Mouse (Mus musculus) MEL (cell line): ENCODE data around the gene Mtpn. TPM values are rescaled to one million over a fixed set of nuclear protein-coding genes. Genes with fewer than 3 reads are reported as not detected.

ENCODE experiments used
- DNase-seq: peaks from one replicate; pipeline ENCODE4 v3.0.0; 2011; ENCODE audit warnings: low read depth, low spot score
- H3K27ac ChIP-seq: 2 replicates; pipeline ENCODE4 v1.5.1; 2012; ENCODE audit warnings: low read depth, mild to moderate bottlenecking, control low read depth, low read length, moderate library complexity; ENCODE audit not compliant: control insufficient read depth
- H3K27me3 ChIP-seq, 2 experiments: fragments of 150-350 bp in 1 of 2; sonication (generic) in 1 of 2; 2 replicates each; pipeline ENCODE4 v1.6.1; 2012; ENCODE audit warnings: low read length in 2 of 2, mild to moderate bottlenecking in 2 of 2, improper control_type of control experiment in 1 of 2, moderate library complexity in 1 of 2; ENCODE audit not compliant: insufficient read depth in 2 of 2, control insufficient read depth in 1 of 2
- H3K36me3 ChIP-seq, 2 experiments: 2 replicates each; pipeline ENCODE4 v1.6.1; 2012 to 2014; ENCODE audit warnings: low read length in 2 of 2, improper control_type of control experiment in 1 of 2, inconsistent platforms in 1 of 2, mild to moderate bottlenecking in 1 of 2; ENCODE audit not compliant: insufficient read depth in 2 of 2, control insufficient read depth in 1 of 2
- H3K4me1 ChIP-seq, 2 experiments: fragments of 150-350 bp in 1 of 2; sonication (generic) in 1 of 2; 2 replicates each; pipeline ENCODE4 v1.6.1; 2012; ENCODE audit warnings: low read length in 2 of 2, improper control_type of control experiment in 1 of 2, mild to moderate bottlenecking in 1 of 2; ENCODE audit not compliant: insufficient read depth in 2 of 2, control insufficient read depth in 1 of 2
- H3K4me3 ChIP-seq, 2 experiments: fragments of 150-350 bp in 1 of 2; sonication (generic) in 1 of 2; 2 replicates each; pipeline ENCODE4 v1.5.1; 2012; ENCODE audit warnings: low read depth in 2 of 2, low read length in 2 of 2, mild to moderate bottlenecking in 2 of 2, moderate library complexity in 2 of 2, control low read depth in 1 of 2, improper control_type of control experiment in 1 of 2; ENCODE audit not compliant: control insufficient read depth in 1 of 2, insufficient read depth in 1 of 2
- H3K79me2 ChIP-seq: 2 replicates; pipeline ENCODE4 v1.6.1; 2012; ENCODE audit warnings: mild to moderate bottlenecking, low read length, moderate library complexity; ENCODE audit not compliant: control insufficient read depth, poor library complexity, insufficient read depth
- H3K9ac ChIP-seq: 2 replicates; pipeline ENCODE4 v1.6.1; 2012; ENCODE audit warnings: low read depth, mild to moderate bottlenecking, control low read depth, low read length, moderate library complexity; ENCODE audit not compliant: control insufficient read depth, poor library complexity, severe bottlenecking
- H3K9me3 ChIP-seq: fragments of 150-350 bp; sonication (generic); replicated peaks from 2 replicates; pipeline ENCODE4 v1.6.1; 2012; ENCODE audit warnings: mild to moderate bottlenecking, low read length, improper control_type of control experiment, moderate library complexity; ENCODE audit not compliant: insufficient read depth
- BHLHE40 ChIP-seq: IDR thresholded peaks from 2 replicates; pipeline ENCODE4 v1.6.1; 2012; ENCODE audit warnings: low read depth, mild to moderate bottlenecking, inconsistent platforms, low read length, improper control_type of control experiment, borderline replicate concordance
- CHD1 ChIP-seq: IDR thresholded peaks from 2 replicates; pipeline ENCODE4 v1.6.1; 2012; ENCODE audit warnings: low read depth, mild to moderate bottlenecking, inconsistent platforms, low read length, improper control_type of control experiment
- CHD2 ChIP-seq: IDR thresholded peaks from 2 replicates; pipeline ENCODE4 v1.6.1; 2011; ENCODE audit warnings: low read length, improper control_type of control experiment
- CTCF ChIP-seq, 3 experiments: IDR thresholded peaks in 2 of 3; conservative IDR thresholded peaks in 1 of 3; 2 replicates each; pipeline ENCODE4 v1.5.1; 2011 to 2012; ENCODE audit warnings: low read length in 3 of 3, low read depth in 2 of 3, mild to moderate bottlenecking in 2 of 3, improper control_type of control experiment in 1 of 3, inconsistent platforms in 1 of 3, mixed read lengths in 1 of 3, moderate library complexity in 1 of 3; ENCODE audit not compliant: control insufficient read depth in 1 of 3, insufficient read depth in 1 of 3, poor library complexity in 1 of 3, severe bottlenecking in 1 of 3
- E2F4 ChIP-seq: IDR thresholded peaks from 2 replicates; pipeline ENCODE4 v1.6.1; 2011; ENCODE audit warnings: low read depth, low read length, improper control_type of control experiment, borderline replicate concordance
- ELF1 ChIP-seq: IDR thresholded peaks from 2 replicates; pipeline ENCODE4 v1.6.1; 2014; ENCODE audit warnings: low read depth, mild to moderate bottlenecking, inconsistent platforms, low read length, improper control_type of control experiment, moderate library complexity
- EP300 ChIP-seq, 2 experiments: IDR thresholded peaks; 2 replicates each; pipeline ENCODE4 v1.6.1; 2011; ENCODE audit warnings: improper control_type of control experiment in 2 of 2, low read length in 2 of 2, low read depth in 1 of 2, mild to moderate bottlenecking in 1 of 2
- ETS1 ChIP-seq: IDR thresholded peaks from 2 replicates; pipeline ENCODE4 v1.6.1; 2012; ENCODE audit warnings: low read depth, mild to moderate bottlenecking, inconsistent platforms, low read length, improper control_type of control experiment, moderate library complexity
- GABPA ChIP-seq: IDR thresholded peaks from 2 replicates; pipeline ENCODE4 v1.6.1; 2012; ENCODE audit warnings: low read depth, mild to moderate bottlenecking, inconsistent platforms, low read length, improper control_type of control experiment, moderate library complexity
- HCFC1 ChIP-seq: IDR thresholded peaks from 2 replicates; pipeline ENCODE4 v1.6.1; 2012; ENCODE audit warnings: low read depth, mild to moderate bottlenecking, inconsistent platforms, low read length, improper control_type of control experiment, moderate library complexity
- JUND ChIP-seq: IDR thresholded peaks from 2 replicates; pipeline ENCODE4 v1.6.1; 2011; ENCODE audit warnings: low read depth, mild to moderate bottlenecking, improper control_type of control experiment, low read length
- KAT2A ChIP-seq: conservative IDR thresholded peaks from 2 replicates; pipeline ENCODE4 v1.6.1; 2012; ENCODE audit warnings: low read depth, low read length, improper control_type of control experiment, inconsistent platforms
- MAX ChIP-seq: IDR thresholded peaks from 2 replicates; pipeline ENCODE4 v1.6.1; 2011; ENCODE audit warnings: low read length, improper control_type of control experiment
- MXI1 ChIP-seq: IDR thresholded peaks from 2 replicates; pipeline ENCODE4 v1.6.1; 2011; ENCODE audit warnings: mild to moderate bottlenecking, low read depth, low read length, improper control_type of control experiment
- NELFE ChIP-seq: IDR thresholded peaks from 2 replicates; pipeline ENCODE4 v1.6.1; 2011; ENCODE audit warnings: low read depth, low read length, improper control_type of control experiment
- NRF1 ChIP-seq: IDR thresholded peaks from 2 replicates; pipeline ENCODE4 v1.6.1; 2014; ENCODE audit warnings: low read depth, mild to moderate bottlenecking, inconsistent platforms, low read length, improper control_type of control experiment, moderate library complexity; ENCODE audit not compliant: poor library complexity, insufficient read depth, severe bottlenecking
- RCOR1 ChIP-seq: IDR thresholded peaks from 2 replicates; pipeline ENCODE4 v1.6.1; 2012; ENCODE audit warnings: low read depth, mild to moderate bottlenecking, inconsistent platforms, low read length, improper control_type of control experiment
- SIN3A ChIP-seq: IDR thresholded peaks from 2 replicates; pipeline ENCODE4 v1.6.1; 2012; ENCODE audit warnings: low read length, improper control_type of control experiment, inconsistent platforms
- SMC3 ChIP-seq: IDR thresholded peaks from 2 replicates; pipeline ENCODE4 v1.6.1; 2011; ENCODE audit warnings: low read depth, low read length, improper control_type of control experiment
- TAL1 ChIP-seq: IDR thresholded peaks from 2 replicates; pipeline ENCODE4 v1.6.1; 2012; ENCODE audit warnings: mild to moderate bottlenecking, inconsistent platforms, low read length, moderate library complexity, mixed read lengths
- USF1 ChIP-seq: IDR thresholded peaks from 2 replicates; pipeline ENCODE4 v1.6.1; 2014; ENCODE audit warnings: low read depth, mild to moderate bottlenecking, inconsistent platforms, low read length, improper control_type of control experiment, moderate library complexity
- ZKSCAN1 ChIP-seq: IDR thresholded peaks from 2 replicates; pipeline ENCODE4 v1.6.1; 2012; ENCODE audit warnings: low read depth, mild to moderate bottlenecking, inconsistent platforms, low read length, improper control_type of control experiment, moderate library complexity
- ZNF384 ChIP-seq: IDR thresholded peaks from 2 replicates; pipeline ENCODE4 v1.6.1; 2012; ENCODE audit warnings: low read depth, mild to moderate bottlenecking, inconsistent platforms, low read length, improper control_type of control experiment
- polyA plus RNA-seq, 2 experiments: library from polyadenylated mRNA; stranded (reverse) in 1 of 2; unstranded in 1 of 2; fragments of >175 nt in 1 of 2; fragments of >200 nt in 1 of 2; gene quantifications; 2 replicates each; pipeline versions ENCODE4 v1.2.1 to v1.2.4; 2012; ENCODE audit warnings: low replicate concordance in 2 of 2, low read depth in 1 of 2; ENCODE audit not compliant: insufficient read length in 2 of 2, insufficient read depth in 1 of 2, missing spikeins in 1 of 2
- total RNA-seq: library from RNA; depleted of rRNA; stranded (reverse); fragments of 300-350 nt; gene quantifications from 2 replicates; pipeline ENCODE4 v1.2.3, GENCODE M21; 2012

Mtpn gene
- total and polyA plus RNA-seq, 3 experiments, result 75.2 to 153 (median 85.4) TPM

- no peaks in the 10 kb centered on the region for H3K27me3 ChIP-seq
- no peak for DNase-seq
- TF ChIP-seq NRF1, result no peak
- no peak for TF ChIP-seq E2F4
- no peak for TF ChIP-seq ZKSCAN1
- TF ChIP-seq MXI1, result no peak
- TF ChIP-seq MAX, result no peak
- no peak for TF ChIP-seq SIN3A
- no peak for TF ChIP-seq HCFC1
- TF ChIP-seq ZNF384, result no peak
- no peak for TF ChIP-seq BHLHE40
- TF ChIP-seq CHD1, result no peak
- TF ChIP-seq EP300 (IDR thresholded peaks at IDR 0.05; ENCODE audit: low read depth in 1 of 2, low read length in 2 of 2), result no peak
- no peak overlapping the region for H3K27ac ChIP-seq
- no peaks in the 10 kb centered on the region for H3K9me3 ChIP-seq
- H3K9ac ChIP-seq, result no peak overlapping the region
- H3K4me3 ChIP-seq, result no peak overlapping the region
- H3K36me3 ChIP-seq, result no peaks in the 10 kb centered on the region
- H3K79me2 ChIP-seq, result no peaks in the 10 kb centered on the region
- no peaks in the 10 kb centered on the region for H3K4me1 ChIP-seq
Observed at GRCm38 (mm10) chr6:35499978-35500667, 39.6 kb downstream of the Mtpn start.

GRCm38 (mm10) chr6:35497406-35497805 lies 42.3 kb downstream of the Mtpn start:
- Histone ChIP-seq H3K79me2 (no peaks in the 10 kb centered on the region), H3K9me3 (no peaks in the 10 kb centered on the region), H3K9ac (no peak overlapping the region), H3K27me3 (no peaks in the 10 kb centered on the region), H3K27ac (no peak overlapping the region), H3K36me3 (no peaks in the 10 kb centered on the region), H3K4me1 (no peaks in the 10 kb centered on the region), H3K4me3 (no peak overlapping the region)
- TF ChIP-seq GABPA (no peak), ZKSCAN1 (no peak), JUND (no peak)
- DNase-seq, result no peak

DNA sequence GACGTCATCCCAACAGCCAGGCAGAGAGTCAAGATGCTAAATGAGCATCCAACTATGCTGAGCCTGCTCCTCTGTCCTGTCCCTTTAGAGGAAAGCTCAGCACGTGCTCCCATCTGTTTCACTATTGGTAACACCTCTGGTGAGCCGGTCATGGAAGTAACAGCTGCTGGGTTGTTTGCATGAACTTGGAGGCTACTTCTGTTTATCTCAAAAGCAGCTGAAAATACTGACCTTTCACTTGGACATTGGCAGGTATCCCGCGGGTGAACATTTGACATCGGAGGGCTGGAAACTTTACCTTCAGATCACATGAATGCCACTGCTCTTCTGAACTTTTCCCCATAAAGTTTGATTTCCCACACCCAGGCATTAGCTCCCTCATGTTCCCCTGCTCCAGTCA lies 45.8 kb downstream of the Mtpn start:
- Histone ChIP-seq H3K27ac (no peak overlapping the region), H3K9me3 (no peaks in the 10 kb centered on the region), H3K79me2 (no peaks in the 10 kb centered on the region), H3K4me3 (no peak overlapping the region), H3K36me3 (no peaks in the 10 kb centered on the region), H3K4me1 (no peaks in the 10 kb centered on the region), H3K27me3 (no peaks in the 10 kb centered on the region), H3K9ac (no peak overlapping the region)
- TF ChIP-seq RCOR1 (no peak), ELF1 (no peak), GABPA (no peak), BHLHE40 (no peak), SMC3 (no peak), USF1 (no peak), TAL1 (no peak), E2F4 (no peak), CTCF (IDR thresholded peaks at IDR 0.05 in 2 of 3, conservative IDR thresholded peaks at IDR 0.05 in 1 of 3; ENCODE audit: control insufficient read depth in 1 of 3, insufficient read depth in 1 of 3, low read depth in 2 of 3, low read length in 3 of 3, poor library complexity in 1 of 3, severe bottlenecking in 1 of 3) (no peak), ETS1 (no peak), KAT2A (no peak), CHD2 (no peak), NELFE (no peak), EP300 (IDR thresholded peaks at IDR 0.05; ENCODE audit: low read depth in 1 of 2, low read length in 2 of 2) (no peak), MXI1 (no peak), NRF1 (no peak), ZNF384 (no peak)
- DNase-seq, result no peak
